Mouse (Mus musculus) right cerebral cortex, adult 18-20 months (tissue): ENCODE data around the gene Gm5934.
"Not testable (repeated sequence)": the region's sequence is repeated elsewhere in the genome, so short reads cannot be mapped to it uniquely, and the experiment has no call there.

Experiments used
- DNase-seq: peaks from one replicate; pipeline ENCODE4 v3.0.0; 2022; ENCODE audit warnings: mixed read lengths

The Gm5934 gene

GRCm38 (mm10) chrX:24500660-24501059 is at the start of gene Gm5934:
TSS of gene Gm5934 (minus strand) at chrX:24500760.
- DNase-seq: not testable (repeated sequence)
